Mouse (Mus musculus) small intestine, adult 2 months (tissue): ENCODE measurements around the gene Umod. TPM values are rescaled to one million over a fixed set of nuclear protein-coding genes. Genes with fewer than 3 reads are reported as not detected.

Source experiments
- H3K27ac ChIP-seq: fragments of 200-500 bp; 2 replicates; pipeline ENCODE4 v1.5.1; 2012; ENCODE audit warnings: low read depth, low read length, control low read depth, inconsistent platforms; ENCODE audit not compliant: insufficient read depth
- H3K27me3 ChIP-seq: fragments of 200-500 bp; 2 replicates; pipeline ENCODE4 v1.6.1; 2012; ENCODE audit warnings: mild to moderate bottlenecking, moderate library complexity, low read length, inconsistent platforms; ENCODE audit not compliant: control insufficient read depth, insufficient read depth
- H3K36me3 ChIP-seq: fragments of 200-500 bp; 2 replicates; pipeline ENCODE4 v1.6.1; 2012; ENCODE audit warnings: mild to moderate bottlenecking, low read length, control low read depth, inconsistent platforms; ENCODE audit not compliant: control insufficient read depth, insufficient read depth
- H3K4me1 ChIP-seq: fragments of 200-500 bp; 2 replicates; pipeline ENCODE4 v1.6.1; 2012; ENCODE audit warnings: low read length, inconsistent platforms, mixed read lengths; ENCODE audit not compliant: control insufficient read depth, insufficient read depth, insufficient read length
- H3K4me3 ChIP-seq: fragments of 200-500 bp; 2 replicates; pipeline ENCODE4 v1.5.1; 2012; ENCODE audit warnings: low read depth, mild to moderate bottlenecking, control low read depth, inconsistent platforms, low read length, moderate library complexity
- CTCF ChIP-seq: fragments of 200-500 bp; IDR thresholded peaks from 2 replicates; pipeline ENCODE4 v1.5.1; 2012; ENCODE audit warnings: low read depth, mild to moderate bottlenecking, control low read depth, inconsistent platforms, low read length, moderate library complexity, mixed read lengths; ENCODE audit not compliant: insufficient replicate concordance, insufficient read length; ENCODE audit errors: extremely low read depth
- POLR2A ChIP-seq: fragments of 200-500 bp; IDR thresholded peaks from 2 replicates; pipeline ENCODE4 v1.6.1; 2012; ENCODE audit warnings: low read depth, mild to moderate bottlenecking, control low read depth, inconsistent platforms, low read length, moderate library complexity
- WGBS: fragments of 180-500 bp; shearing (Covaris S2); methylation state at CpG from one replicate; pipeline ENCODE4 v1.1.7; 2018; 5-methylcytosine and 5-hydroxymethylcytosine counted together
- polyA plus RNA-seq: library from polyadenylated mRNA; depleted of rRNA; stranded (reverse); fragments of >200 nt; gene quantifications from 2 replicates; pipeline ENCODE4 v1.2.3, GENCODE M21; 2012; rRNA removed

The Umod gene
- 0.19 TPM in 1 of 2 replicates, not detected in the other for polyA plus RNA-seq

- H3K27ac ChIP-seq = no peak within 1 kb of the TSS
- H3K4me3 ChIP-seq = no peak within 1 kb of the TSS
- no peaks in the 10 kb centered on the region for H3K27me3 ChIP-seq
- TF ChIP-seq POLR2A (no peak), CTCF (no peak)
- H3K4me1 ChIP-seq = no peaks in the 10 kb centered on the region
- H3K36me3 ChIP-seq = no peaks in the 10 kb centered on the region
Measured at GRCm38 (mm10) chr7:119479256-119479655, at the start of gene Umod. TSS of gene Umod (minus strand) at chr7:119479282.

- Histone ChIP-seq H3K27ac (0 out of 2 replicates have a peak overlapping the region, but pooled peaks have one; percentile 100), H3K4me1 (peaks cover 29% of the 10 kb centered on the region; the same call in 1 of the 2 replicates), H3K27me3 (no peaks in the 10 kb centered on the region), H3K36me3 (no peaks in the 10 kb centered on the region), H3K4me3 (no peak overlapping the region)
- WGBS = 57% methylated on average over 7 of the region's 7 CpGs
- TF ChIP-seq POLR2A (no peak), CTCF (no peak)
Measured at GRCm38 (mm10) chr7:119528617-119529016, 49.5 kb upstream of the Umod start.

GRCm38 (mm10) chr7:119527548-119527947 lies 48.5 kb upstream of the Umod start:
- TF ChIP-seq CTCF (no peak), POLR2A (no peak)
- WGBS = 27% methylated on average over 2 of the region's 2 CpGs
- no peaks in the 10 kb centered on the region for H3K36me3 ChIP-seq
- peak overlapping the region; percentile 100 for H3K27ac ChIP-seq
- H3K4me3 ChIP-seq = 0 out of 2 replicates have a peak overlapping the region, but pooled peaks have one; percentile 32
- H3K4me1 ChIP-seq = peaks cover 37% of the 10 kb centered on the region; the same call in 1 of the 2 replicates
- H3K27me3 ChIP-seq = no peaks in the 10 kb centered on the region

- no peak for TF ChIP-seq POLR2A
- no peak for TF ChIP-seq CTCF
- H3K27ac ChIP-seq = peak overlapping the region; percentile 100
- H3K4me3 ChIP-seq = 0 out of 2 replicates have a peak overlapping the region, but pooled peaks have one; percentile 32
- no peaks in the 10 kb centered on the region for H3K27me3 ChIP-seq
- 33% methylated on average over 1 of the region's 1 CpGs for WGBS
- peaks cover 38% of the 10 kb centered on the region; the same call in 1 of the 2 replicates for H3K4me1 ChIP-seq
- no peaks in the 10 kb centered on the region for H3K36me3 ChIP-seq
Measured at GRCm38 (mm10) chr7:119527135-119527534, 48.1 kb upstream of the Umod start.

GRCm38 (mm10) chr7:119526486-119526885 lies 47.4 kb upstream of the Umod start:
- Histone ChIP-seq H3K4me3 (peak overlapping the region; percentile 13; the same call in 1 of the 2 replicates), H3K4me1 (peaks cover 42% of the 10 kb centered on the region; the same call in 1 of the 2 replicates), H3K27me3 (no peaks in the 10 kb centered on the region), H3K36me3 (no peaks in the 10 kb centered on the region), H3K27ac (peak overlapping the region; percentile 90)
- WGBS = 24% methylated on average over 13 of the region's 13 CpGs
- TF ChIP-seq CTCF (no peak), POLR2A (no peak)

GRCm38 (mm10) chr7:119525881-119526281 lies 46.8 kb upstream of the Umod start:
- peak overlapping the region; percentile 90 for H3K27ac ChIP-seq
- H3K36me3 ChIP-seq = no peaks in the 10 kb centered on the region
- no peak for TF ChIP-seq POLR2A
- no peak for TF ChIP-seq CTCF
- 12% methylated on average over 2 of the region's 2 CpGs for WGBS
- no peaks in the 10 kb centered on the region for H3K27me3 ChIP-seq
- H3K4me3 ChIP-seq = peak overlapping the region; percentile 9; the same call in 1 of the 2 replicates
- peaks cover 45% of the 10 kb centered on the region; the same call in 1 of the 2 replicates for H3K4me1 ChIP-seq

- H3K27me3 ChIP-seq = no peaks in the 10 kb centered on the region
- H3K27ac ChIP-seq = peak within 1 kb of the TSS; percentile 81
- no peak within 1 kb of the TSS for H3K4me3 ChIP-seq
Measured at GRCm38 (mm10) chr7:119523389-119523788, 44.3 kb upstream of the Umod start, which contains the start of gene Pdilt. TSS of gene Pdilt (minus strand) at chr7:119523489.

More at GRCm38 (mm10) chr7:119523389-119523788, 44.3 kb upstream of the Umod start, which contains the start of gene Pdilt:
- Histone ChIP-seq H3K36me3 (no peaks in the 10 kb centered on the region), H3K4me1 (peaks cover 43% of the 10 kb centered on the region; the same call in 1 of the 2 replicates)
- TF ChIP-seq CTCF (no peak), POLR2A (no peak)
- 55% methylated on average over 4 of the region's 4 CpGs for WGBS
